Mouse (Mus musculus) yolk sac, embryonic 10.5 days (tissue): ENCODE data around the gene Dvl1.

Experiments
- DNase-seq: peaks from one replicate; pipeline ENCODE4 v3.0.0-alpha.2; 2017; ENCODE audit warnings: low spot score

Gene Dvl1

DNA sequence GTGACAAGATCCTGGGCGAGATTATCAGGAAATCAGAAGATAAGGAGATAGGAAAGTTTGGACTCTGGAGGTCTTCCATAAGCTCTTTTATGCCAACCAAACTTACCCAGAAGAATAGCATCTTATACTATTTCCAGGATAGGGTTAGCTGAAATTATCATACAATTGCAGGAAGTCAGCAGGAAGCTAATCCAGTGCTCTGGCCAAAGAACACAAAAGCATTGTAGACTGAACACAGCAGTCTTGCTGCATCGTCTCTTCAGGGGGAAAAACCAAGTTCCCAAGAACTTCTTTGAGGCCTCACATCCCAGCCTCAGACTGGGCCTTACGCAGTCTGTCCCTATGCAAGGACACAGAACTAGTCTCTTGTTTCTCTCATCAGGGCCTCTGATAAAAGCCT lies 36.4 kb downstream of the Dvl1 start:
- DNase-seq, result no peak

DNA sequence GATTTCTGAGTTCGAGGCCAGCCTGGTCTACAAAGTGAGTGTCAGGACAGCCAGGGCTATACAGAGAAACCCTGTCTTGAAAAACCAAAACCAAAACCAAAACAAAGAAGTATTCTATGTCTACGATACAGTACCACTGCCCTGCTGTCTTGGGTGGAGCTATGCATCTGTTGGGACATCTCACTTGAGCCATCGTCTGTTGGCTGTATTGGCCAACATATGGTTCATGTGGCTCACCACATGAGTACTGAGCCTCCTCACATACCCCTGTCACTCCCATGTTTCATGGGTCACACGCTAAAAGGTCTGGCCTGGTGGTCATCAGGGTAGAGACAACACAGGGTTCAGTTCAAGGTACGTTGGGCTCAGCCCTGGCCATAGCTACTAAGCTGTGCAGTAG lies 39.1 kb downstream of the Dvl1 start:
- DNase-seq, result no peak

DNA sequence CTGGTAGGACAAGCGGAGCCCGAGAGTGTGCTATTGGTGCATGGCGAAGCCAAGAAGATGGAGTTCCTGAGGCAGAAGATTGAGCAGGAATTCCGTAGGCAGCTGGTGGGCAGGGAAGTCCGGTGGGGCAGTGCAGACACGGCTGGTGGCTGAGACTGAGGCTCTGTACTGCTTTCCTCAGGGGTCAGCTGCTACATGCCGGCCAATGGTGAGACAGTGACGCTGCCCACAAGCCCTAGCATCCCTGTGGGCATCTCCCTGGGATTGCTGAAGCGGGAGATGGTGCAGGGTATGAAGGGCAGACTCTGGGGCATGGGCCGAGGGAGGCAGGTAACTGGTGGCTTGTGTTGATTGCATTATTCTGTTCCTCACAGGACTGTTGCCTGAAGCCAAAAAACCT lies 40.5 kb downstream of the Dvl1 start:
- no peak for DNase-seq

DNA sequence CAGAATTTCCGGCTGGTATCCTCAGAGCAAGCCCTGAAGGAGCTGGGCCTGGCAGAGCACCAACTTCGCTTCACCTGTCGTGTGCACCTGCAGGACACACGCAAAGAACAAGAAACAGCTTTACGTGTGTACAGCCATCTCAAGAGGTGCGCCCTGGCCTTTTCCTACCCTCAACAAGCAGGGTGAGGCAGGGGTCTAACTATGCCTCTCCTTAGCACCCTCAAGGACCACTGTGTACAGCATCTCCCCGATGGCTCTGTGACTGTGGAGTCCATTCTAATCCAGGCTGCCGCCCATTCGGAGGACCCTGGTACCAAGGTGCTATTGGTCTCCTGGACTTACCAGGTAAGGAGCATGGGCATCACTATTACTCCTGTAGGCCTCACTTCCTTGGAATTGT lies 41.0 kb downstream of the Dvl1 start:
- no peak for DNase-seq

DNA sequence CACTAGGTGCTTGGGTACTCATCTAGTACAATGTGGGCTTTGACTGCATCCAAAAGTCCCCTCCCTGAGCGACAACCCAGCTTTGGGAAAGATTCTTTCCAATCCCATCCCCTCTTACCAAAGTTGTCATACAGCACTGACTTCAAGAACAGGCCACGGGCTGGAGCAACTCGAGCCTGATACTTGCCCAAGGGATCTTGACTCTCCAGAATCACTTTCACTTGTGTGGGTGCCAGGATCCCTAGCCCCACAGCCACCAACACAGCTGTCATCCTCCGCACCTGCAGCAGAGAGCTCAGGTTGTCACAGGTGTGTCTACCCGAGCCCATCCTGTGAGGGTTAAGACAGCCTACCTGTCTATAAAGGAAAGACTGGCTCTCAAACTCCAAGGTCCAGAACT lies 42.1 kb downstream of the Dvl1 start:
- no peak for DNase-seq

DNA sequence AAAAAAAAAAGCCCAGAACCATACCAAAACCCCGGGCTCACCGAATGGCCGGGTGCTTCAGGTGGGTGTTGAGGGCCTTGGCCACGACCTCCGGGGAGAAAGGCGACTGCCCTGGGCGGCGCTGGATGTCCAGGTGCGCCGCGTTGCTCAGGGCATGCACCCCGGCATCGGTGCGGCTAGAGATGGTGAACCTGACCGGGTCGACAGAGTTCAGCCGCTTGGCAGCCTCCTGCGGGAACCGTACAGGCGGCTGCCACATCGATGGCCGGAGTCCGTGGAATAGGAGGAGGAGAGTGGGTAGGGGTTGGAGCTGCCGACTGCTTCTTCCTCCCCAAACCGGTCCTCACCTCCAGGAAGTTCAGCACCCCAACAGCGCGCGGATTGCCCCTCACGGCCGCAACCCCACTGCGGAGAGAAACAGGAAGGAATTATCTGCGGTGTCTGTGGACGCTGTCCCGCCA lies 43.8 kb downstream of the Dvl1 start:
- peak; percentile 8 for DNase-seq

DNA sequence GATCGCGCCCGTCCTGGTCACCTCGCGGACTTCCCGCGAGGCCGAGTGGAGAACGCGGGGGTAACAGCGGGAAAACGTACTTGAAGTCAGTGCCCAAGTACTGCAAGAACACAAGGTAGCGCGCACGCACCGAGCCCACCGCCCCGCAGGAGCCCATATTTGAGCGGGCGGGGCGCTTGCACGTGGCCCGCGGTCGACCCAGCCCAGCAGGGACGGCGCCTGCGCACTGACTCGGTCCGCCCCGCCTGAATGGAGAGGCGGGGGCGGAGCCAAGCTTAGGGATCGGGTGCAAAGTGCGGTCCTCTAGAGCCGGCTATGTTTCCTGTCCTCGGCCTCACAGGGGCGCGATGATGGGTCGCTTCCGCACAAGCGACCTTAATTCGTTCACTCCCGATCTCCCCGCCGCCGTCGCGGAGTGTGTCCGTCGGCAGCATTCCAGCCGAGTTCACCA lies 44.4 kb downstream of the Dvl1 start, which contains the start of the genes Pusl1 and Acap3:
Gene Pusl1 (minus strand): TSS at position 231 of the 451 bp plus-strand sequence.
Gene Acap3 (plus strand): TSS at position 272 of the 451 bp plus-strand sequence.
- DNase-seq, result peak; percentile 95

DNA sequence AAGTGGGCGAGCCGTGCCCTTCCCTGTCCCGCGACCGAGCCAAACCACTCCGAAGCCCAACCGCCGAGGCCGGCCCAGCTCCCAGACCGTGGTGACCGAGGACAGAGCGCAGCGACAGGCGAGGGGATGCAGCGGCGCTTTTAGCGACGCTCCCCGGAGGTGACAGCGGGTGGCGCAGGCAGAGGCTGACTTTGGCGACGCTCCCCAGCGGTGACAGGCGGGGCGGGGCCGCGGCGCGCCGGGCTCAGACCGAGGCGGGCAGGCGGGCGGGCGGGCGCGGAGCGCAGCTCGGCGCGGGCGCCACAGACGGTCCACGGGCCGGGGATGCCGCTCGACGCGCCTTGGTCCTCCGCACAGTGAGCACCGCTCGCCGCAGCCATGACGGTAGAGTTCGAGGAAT lies 44.8 kb downstream of the Dvl1 start:
- DNase-seq, result peak; percentile 89

DNA sequence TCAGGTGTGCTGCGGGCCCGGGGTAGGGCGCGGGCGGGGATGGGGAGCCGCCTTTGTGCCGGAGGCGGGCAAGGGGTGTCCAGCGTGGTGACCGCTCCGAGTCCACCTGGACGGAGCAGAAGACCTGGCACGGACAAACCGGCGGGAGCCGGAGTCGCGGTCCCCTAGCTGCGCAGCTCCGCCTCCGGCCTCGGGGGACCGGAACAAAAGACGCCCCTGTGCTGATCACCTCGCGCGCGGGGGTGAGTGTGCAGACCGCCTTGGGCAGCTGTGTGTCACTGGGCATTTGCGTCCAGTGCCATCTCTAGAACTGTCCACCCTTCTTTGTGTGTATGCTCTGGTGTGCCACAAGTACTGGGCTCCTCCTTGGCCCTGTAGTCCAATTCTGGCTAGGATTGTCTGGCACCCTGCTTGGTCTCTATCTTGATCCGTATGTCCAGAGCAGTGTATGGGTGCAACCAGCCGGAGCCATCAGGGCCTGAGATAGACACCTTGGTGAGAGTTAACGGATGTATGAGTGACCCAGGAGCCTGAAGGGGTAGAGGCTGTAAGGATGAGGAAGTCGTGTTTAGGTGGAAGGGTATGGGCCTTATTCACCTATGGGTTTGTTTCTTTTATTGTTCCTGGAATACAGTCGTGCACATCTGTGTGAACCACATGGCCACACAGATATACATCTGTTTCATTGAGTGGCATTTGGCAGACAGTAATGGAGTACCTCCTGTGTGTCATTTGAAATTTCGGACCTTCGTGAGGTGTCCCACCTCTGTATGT lies 45.4 kb downstream of the Dvl1 start:
- no peak for DNase-seq

DNA sequence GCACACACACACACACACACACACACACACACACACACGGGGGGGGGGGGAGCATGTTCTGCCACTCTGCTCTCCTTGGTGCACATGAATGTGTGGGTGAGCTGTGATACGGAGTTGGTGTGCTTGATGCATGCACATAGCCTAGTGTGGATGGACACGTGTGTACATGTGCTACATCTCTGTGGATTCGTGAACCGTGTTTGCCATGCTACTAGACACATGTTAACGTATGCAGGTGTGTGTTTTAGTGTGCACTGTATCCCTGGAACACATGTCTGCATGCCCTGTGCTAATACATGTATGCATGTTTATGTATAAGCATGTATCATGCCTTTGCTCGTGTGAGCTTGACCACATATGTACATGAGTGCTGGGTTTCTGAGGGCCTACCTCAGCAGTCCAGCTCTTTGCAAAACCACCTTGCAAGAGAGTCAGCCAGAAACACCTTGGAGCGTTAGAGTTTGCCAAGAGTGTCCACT lies 46.0 kb downstream of the Dvl1 start:
- no peak for DNase-seq

DNA sequence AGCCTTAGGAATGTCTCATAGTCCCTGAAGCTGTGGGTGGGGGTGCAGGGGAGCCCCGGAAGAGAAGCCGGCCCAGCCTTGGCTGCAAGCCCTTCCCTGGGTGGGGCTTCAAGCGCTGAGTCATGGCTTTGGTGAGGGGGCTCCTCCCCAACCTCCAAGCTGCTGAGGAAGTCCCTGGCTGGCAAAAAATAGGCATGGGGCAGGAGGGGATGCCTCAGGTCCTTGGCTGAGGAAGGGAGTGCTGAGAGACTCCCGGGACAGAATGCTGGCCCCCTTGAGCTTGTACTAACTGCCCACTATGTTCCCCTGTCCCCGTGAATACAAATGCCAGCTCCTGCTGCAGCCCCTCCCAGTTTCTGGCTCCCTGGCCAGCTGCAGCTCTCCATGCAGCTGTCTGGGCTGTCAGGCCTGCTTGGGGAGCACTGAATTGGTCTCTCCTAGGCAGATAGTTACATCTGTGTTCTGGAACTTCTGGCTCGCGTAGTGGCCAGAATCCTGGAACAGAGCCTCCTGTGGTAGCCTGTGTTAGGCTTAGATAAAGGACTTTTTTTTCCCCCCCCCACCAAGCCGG lies 47.2 kb downstream of the Dvl1 start:
- DNase-seq, result peak; percentile 33

DNA sequence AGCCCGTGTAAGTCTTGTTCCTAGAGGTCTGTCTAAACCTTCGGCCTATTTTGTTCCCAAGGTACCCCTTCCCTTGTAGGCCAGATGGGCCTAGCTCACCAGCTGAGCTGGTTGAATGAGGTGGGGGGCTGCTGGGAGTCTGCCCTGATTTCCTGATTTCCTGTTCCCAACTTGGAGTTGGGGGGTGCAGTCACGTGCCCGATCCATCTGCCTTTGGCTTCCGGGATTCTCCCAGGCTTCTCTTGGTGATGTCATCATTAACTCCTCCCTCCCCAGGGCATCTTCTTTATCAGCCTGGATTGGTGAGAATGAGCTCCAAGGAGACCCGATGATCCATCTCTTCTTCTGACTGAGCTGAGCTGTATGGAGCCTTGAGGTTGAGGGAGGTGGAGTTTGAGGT lies 48.0 kb downstream of the Dvl1 start:
- DNase-seq, result no peak

DNA sequence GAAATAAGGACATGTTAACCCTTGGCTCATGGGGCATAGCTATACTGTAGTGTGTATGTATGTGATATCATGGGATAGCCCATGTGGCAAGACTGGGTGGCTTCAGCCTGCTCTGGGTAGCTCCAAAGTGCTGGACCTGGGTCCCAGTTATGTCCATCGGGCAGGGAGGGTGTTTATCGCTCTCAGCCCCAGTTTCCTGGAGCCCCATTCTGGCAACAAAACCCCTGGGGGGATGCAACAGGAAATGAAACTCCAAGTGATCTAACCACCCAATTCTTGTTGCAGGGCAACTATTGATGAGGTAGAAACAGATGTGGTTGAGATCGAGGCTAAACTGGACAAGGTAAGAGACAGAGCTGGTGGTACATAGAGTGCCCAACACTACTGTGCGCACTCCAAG lies 48.6 kb downstream of the Dvl1 start:
- no peak for DNase-seq

DNA sequence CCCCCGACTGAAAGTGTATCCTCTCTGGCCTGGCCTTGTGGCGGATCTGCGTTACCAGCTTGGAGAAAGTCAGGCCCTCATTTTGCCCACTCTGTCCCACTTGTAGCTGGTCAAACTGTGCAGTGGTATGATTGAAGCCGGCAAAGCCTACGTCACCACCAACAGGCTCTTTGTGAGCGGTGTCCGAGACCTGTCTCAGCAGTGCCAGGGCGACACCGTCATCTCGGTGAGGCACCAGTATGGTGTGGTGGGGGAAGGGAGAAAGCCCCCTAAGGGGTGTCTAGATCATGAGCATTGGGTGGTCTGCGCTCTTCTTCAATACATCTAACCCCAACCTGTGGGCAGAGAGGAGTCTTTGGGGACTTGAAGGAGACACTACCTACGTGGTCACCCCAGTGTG lies 49.3 kb downstream of the Dvl1 start:
- no peak for DNase-seq

DNA sequence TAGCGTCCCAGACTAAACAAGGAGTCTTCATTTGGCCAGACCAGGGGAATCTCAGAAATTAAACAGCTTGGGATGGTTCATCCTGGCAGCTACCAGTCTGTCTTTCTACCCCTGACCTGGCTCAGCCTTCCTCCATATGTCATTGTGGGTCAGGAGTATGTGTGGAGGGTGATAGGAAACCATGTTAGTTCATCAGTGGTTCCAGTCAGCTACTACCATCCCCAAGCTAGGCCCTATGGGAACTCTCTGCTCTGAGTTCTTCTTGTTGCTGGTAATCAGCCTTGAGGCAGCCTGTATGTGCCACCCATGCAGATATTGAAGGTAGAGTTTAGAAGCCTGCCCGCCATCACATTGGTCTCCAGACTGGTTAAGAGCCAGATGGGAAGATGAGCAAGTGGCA lies 51.1 kb downstream of the Dvl1 start:
- no peak for DNase-seq

DNA sequence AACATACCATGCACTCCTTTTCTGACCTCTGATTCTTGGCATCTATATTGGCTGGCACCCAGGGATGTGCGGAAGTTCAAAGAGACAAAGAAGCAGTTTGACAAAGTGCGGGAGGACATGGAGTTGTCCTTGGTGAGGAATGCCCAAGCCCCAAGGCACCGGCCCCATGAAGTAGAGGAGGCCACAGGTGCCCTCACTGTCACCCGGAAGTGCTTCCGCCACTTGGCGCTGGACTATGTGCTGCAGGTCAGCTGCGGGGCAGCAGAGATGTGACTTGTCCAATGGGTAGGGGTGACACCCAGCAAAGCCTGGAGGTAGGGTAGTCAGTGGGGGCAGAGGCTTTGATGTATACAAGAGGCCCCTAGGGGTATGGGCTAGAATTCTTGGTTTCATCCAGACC lies 52.2 kb downstream of the Dvl1 start:
- DNase-seq, result no peak

DNA sequence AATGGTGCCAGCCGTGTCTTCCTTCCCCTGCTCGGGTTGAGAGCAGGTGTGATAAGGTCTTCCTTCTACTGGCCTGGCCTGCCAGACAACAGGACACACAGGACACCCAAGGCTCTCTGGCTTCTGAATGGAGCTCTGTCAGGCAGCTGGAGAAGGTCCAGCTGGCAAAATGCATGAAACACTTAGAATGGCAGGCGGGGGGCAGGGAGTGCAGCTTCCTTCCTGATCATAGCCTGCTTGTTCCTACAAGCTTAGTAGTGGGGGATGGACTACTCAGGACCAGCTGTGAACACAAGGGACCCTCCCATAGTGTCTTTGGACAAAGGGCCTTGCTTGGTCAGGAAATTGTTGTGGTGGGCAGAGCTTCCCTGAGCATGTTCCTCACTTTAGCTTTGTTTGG lies 54.0 kb downstream of the Dvl1 start:
- DNase-seq, result no peak

DNA sequence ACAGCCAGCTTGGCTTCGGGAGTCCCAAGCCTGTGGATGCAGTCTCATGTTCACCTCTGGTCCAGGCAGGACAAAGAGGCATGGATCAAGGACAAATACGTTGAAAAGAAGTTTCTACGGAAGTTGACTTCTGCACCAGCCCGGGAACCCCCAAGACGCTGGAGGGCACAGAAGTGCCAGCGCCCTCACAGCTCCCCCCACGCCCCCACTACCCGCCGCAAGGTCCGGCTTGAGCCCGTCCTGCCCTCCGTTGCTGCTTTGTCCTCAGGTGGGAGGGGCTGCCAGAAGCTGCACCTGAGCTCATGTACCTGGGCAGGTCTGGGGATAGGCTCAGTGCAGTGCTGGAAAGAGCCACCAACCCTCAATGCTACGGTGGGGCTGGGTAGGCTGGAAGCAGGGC lies 56.0 kb downstream of the Dvl1 start:
- DNase-seq, result no peak

DNA sequence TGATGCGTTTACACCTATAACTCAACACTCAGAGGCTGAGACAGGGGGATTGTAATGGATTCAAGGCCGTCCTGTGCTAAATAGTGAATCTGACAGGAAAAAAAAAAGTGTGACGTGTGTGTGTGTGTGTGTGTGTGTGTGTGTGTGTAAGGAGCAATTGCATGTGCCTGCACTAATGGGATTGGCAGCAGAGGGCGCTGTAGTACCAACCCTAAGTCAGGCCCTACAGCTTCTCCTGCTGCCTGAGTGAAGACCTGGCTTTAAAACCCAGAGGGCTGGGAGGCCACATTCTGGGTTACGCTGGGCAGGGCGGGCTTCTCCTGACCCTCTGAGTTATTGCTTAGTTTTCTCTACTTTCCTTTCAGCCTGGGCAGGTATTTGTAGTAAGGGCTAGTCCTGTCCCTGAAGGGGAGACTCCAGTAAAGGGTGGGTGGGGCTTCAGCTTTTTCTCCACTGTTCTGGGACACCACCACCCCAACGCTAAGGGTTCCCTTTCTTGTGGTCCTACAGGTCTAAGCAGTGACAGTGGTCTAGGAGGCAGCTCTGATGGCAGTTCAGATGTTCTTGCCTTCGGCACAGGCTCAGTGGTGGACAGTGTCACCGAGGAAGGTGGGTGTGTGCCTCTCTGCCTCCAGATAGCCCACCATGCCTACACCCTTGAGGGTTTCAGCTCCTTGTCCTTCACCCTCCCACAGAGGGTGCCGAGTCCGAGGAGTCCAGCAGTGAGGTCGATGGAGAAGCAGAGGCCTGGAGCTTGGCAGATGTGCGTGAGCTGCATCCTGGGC lies 57.3 kb downstream of the Dvl1 start:
- DNase-seq, result no peak

DNA sequence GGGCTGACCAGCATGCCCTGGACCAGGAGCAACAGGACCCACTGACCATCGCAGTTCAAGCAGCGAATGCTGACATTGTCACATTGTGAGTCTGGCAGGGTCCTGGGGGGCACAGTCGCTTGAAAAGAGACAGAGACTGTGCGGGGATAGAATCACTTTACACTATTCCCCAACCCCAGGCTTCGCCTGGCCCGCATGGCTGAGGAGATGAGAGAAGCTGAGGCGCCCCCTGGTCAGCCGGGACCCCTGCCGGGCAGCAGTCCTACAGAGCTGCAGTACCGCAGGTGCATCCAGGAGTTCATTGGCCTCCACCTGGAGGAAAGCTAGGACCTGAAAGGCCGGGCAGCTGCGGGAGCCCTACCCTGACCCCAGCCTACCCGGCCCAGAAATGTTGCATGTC lies 58.4 kb downstream of the Dvl1 start:
- DNase-seq, result no peak

DNA sequence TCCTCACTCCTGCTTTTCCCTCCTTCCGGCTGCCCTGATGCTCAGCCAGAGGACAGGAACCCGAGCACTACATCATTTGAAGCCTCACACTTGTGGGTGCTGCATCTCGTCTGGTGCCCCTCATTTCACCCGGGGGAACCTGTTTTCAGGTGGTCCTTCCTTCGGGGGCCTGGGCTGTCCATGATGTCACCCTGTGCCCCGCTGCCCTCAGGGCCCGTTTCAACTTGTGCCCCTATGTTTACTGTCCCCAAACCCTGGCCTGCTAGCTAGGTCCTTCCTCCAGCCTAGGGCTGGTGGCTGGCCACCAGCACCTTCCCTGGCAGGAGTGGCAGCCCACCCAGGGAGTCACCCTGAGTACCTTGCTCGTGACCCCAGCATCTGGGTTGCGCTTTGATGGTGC lies 58.9 kb downstream of the Dvl1 start:
- no peak for DNase-seq

DNA sequence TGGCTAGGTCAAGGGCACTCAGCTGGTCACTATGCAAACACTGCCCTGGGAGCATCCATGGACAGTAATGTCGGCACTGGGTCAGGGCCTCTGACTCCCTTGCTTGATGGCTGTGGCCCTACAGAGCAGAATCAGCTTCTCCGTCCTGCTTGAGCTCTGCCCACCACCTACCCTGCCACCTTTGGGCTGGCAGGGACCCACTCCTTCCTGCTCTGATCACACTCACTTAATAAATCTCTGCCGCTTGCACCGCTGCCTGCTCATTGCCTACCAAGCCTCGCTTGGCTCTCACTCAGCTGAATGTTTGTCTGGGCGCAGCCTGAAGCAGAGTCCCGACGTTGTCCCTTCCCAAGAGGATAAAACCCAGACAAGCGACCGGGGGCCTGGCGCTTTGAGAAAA lies 59.8 kb downstream of the Dvl1 start:
- DNase-seq, result no peak

DNA sequence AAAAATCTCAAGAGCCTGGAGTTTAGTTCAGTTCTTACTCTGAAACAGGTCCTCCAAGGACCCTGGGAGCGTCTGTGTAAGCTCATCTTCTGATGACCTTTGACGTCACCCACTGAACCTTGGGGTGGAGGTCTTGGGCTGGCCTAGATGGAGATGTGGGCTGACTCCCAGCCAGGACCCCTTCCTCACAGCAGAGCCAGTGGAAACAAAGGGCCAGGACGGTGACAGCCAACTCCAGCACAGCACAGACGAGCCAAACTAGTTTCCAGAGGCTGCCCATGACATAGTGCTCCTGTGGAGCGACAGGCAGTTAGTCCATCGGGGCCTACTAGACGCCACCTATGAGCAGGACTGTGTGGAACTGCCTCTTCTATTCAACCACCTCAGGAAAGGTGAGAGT lies 61.1 kb downstream of the Dvl1 start:
- DNase-seq, result no peak
